Mouse (Mus musculus): Measurements from ENCODE around the gene Gm20388.

- TF ChIP-seq POLR2A (IDR thresholded peaks at IDR 0.05; ENCODE audit: borderline replicate concordance, control insufficient read depth, low read depth, low read length): no peak
- no peak for TF ChIP-seq CTCF (IDR thresholded peaks at IDR 0.05; ENCODE audit: control insufficient read depth, insufficient read depth, low read length)
Measured at GRCm38 (mm10) chr8:122736623-122737022, 2826.0 kb downstream of the Gm20388 start.

Data from bone marrow, adult 2 months (tissue).